Mouse (Mus musculus): Measurements from ENCODE around the gene Spdef.

Gene Spdef

DNA sequence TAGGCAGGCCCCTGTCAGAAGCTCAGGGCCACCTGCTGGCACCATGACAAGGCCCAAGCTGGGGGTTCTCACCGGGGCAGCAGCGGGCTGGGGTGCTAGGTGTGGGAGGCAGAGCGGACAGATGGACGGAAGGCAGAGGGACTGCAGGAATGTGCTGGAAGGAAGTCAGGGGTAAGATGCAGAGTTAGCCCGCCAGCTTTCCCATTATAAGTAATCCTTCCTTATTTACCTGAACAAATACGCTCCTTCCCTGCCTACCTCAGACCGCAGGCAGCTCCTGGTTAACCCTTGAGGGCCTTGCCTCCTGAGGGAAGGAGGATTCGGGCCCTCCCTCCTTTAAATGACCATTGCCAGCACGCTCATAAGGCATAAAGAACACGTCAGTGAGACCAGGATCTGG, at the start of gene Spdef:
Spdef (minus strand) TSS at position 186 of the 400 bp plus-strand sequence.
- DNase-seq = no peak

DNA sequence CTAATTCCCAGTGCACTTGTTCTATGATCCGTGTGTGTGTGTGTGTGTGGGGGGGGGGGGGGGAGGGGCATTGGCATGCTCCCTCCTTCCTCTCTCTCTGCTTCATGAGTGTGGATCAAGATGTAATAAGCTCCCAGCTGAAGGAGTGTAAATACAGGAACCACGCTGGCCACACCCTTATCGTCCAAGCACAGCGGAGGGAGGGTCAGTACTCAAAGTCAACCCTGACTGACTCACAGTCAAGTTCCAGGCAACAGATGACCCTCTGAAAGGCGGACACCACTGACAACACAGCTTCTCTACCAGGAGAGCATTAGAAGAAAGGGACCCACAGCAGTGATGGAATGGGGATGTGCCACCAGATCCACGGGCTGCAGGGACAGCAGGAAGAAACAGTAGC, 49.1 kb upstream of the Spdef start:
- DNase-seq = no peak

DNA sequence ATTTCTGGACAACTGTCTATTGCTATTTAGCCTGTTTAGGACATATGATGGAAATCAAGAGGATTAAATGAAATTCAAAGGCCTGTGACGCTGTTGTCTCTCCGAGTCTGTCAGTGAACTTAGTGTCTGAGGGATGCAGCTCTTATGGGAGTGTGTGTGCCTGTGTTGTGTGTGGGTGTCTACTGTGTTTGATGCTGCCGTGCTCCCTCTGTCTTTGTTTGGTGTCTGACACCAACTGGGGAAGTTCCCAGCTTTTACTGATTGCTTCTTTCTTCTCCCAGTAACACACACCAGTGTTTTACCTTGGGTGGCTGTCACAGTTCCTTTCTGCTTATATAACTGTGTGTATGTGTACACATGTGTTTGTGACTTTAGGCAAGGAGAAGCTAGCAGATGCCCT, 45.4 kb upstream of the Spdef start:
- DNase-seq = no peak

DNA sequence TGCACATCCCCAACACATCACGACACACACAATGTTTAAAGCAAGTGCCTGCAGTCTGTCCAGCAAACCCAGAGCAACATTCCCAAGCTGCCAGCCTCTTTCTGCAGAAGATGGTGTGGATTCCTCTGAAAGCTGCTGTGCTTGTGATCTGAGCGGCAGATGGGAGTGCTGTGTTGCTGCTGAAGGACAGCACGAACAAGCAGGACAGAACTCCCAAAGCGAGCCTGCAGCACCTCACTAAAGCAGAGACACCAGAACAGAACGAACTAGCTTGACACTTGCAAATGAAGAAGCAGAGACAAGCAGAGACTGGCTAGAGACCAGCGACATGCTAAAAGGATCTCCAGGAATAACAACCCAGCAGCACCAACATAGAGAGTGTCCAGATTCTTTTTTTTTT, 42.9 kb upstream of the Spdef start:
- DNase-seq = no peak

DNA sequence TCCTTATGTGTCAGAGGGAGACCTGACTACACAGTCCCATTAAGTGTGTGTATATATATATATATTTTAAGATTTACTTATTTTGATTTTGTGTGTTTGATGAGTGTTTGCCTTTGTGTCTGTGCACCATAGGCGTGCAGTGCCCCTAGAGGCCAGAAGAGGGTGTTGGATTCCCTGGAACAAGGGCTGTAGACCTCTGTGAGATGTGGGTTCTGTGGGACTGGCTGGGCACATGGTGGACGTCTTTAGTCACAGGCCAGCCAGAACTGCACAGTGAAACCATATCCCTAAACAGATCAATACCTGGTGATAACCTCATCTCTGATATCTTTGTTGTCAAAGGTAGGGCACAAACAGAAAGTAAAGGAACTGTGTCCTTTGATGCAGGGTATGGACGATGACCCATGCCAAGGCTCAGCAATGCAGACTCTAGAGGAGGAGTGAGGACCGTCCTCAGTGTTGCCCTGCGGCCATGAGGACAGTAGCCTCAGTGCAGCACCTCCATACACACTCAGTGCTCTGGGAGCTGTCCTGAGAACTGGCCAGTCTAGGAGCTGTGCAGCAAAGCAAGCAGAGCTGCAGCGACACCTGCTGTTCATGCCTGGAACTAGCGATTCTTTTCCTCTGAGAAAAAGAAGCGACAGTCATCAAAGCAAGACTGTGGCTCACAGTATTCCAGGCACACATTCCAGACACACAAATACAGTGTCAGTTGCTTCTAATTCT, 40.2 kb upstream of the Spdef start:
- DNase-seq = peak; percentile 64 to 65

DNA sequence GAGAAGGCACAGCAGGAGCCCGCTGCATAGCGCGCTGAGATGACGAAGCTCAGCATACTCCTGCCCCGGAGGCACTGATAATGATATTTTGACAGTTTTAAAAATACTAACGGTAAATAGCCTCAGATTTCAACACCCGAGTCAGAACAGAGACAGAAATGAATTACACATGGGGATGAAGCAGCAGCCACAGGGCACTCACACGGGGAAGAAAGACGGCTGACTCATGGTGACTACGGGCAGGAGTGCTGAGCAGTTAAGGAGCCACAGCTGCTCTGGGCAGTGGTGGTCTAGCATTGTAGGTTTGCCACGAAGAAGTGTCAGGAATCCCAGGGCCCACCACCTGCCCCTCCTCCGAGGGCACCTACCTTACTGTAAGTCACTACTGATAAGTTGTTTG, 38.8 kb upstream of the Spdef start:
- DNase-seq = no peak

DNA sequence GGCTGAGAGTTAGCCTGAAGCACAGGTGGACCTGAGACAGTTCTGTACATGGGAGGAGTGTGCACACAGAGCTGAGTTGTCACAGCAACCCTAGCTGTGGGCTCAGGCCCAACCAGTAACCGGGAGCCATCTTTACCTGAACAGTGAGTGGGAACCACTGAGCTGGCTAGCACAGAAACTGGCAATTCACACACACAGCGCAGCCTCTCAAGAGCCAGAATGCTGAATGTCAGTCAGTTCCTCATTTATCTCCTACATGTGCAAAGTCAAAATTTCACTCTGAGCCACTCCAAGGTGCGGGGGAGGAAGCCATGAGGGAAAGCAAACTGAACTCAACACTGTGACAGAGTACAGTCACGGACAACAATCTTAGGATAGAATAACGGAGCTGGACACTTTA, 38.4 kb upstream of the Spdef start:
- no peak for DNase-seq

DNA sequence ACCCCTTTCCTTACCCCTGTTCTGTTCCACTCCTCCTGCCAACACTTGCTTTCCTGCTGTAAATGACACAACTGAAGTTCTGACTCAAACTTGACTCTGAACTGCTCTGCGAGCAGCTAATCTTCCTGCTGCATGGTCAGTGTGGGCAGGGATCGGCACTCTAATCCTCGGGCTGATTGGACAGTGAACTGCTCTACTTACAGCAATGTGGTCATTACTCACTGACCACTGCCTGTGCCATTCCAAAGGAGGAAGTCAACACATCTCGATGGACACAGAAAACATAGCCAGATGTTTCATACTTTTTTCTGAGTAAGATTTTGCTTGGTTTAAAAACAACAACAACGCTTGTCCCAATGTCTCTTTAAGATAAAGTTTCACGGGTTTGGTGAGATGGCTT, 36.3 kb upstream of the Spdef start:
- no peak for DNase-seq

DNA sequence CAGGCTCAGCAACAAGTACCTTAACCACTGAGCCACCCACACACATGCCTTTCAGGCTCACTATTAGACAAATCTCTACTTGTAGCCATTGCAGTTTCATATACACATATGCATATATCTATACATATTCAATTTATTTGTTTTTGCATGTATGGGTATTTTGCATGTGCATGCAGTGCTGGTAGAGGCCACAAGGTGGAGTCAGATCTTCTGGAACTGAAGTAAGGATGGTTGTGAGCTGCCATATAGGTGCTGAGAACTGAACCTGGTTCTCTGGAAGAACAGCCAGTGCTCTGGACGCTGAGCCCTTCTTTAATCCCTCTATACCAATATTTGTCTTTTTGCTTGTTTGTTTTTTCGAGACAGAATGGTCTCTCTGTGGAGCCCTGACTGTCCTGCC, 35.7 kb upstream of the Spdef start:
- DNase-seq = peak; percentile 29 to 39

DNA sequence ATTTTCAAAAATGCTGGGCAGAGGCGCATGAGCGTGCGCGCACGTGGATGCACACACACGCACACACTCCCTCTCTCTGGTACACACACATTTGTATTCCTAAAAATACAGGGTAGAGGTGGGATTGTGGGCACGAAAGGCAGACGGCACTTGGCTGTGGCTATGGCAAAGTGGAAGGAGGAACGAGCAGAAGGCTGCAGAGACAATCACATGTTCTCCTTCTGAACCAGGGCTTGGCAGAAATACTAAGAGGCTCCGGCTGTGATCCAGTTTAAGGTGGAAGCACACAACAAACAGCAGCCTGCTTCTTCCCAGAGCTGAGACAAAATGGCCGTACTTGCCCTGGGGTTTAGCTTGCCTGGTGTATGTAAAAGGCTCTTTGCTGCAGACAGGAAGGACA, 34.1 kb upstream of the Spdef start:
- no peak for DNase-seq

DNA sequence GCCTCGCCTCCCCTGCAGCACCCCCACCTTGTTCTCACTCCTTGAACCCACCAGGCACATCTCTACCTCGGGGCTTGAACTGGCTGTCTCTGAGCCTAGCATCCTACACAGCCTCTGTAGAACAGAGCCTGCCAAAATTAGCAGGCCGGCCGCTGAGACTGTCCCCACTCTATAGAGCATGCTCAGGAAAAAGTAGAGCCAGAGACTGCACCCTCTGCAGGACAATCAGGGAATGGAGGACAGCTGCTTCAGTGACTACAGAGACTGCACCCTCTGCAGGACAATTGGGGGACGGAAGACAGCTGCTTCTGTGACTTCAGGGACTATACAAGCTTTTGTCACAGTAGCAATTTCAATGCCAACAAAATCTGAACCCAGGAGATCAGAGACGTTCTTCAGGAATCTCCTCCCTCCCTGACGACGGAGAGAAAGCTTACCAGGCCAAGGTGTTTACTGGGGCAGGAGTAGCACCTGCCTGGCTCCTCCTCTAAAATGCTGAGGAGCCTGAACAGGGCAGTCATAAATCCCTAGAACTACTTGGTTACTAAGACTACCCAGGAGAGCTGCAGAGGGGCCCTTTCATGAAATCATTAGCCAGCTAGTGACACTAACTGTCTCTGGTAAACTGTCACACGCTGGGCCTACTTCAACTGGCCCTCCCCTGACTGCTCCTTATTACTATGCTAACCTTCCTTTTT, 33.0 kb upstream of the Spdef start:
- DNase-seq = peak; percentile 49 to 59

DNA sequence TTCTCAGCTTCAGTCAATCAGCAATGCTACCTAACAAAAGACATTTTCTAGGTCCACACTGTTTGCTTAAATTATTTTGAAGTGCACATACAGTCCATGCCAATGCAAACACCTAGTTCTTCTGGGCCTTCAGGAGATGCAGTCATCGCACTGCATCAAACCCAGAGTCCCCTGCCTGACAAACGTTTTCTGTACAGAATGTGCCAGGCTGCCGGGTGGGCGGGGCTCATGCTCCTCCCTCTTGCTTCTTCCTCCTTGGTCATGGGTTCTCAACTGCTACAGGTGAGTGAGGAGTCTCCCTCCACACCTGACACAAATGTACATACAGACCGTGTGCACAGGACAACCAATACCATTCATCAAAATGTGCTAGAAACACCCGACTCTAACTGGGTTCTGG, 31.4 kb upstream of the Spdef start:
- DNase-seq = no peak

DNA sequence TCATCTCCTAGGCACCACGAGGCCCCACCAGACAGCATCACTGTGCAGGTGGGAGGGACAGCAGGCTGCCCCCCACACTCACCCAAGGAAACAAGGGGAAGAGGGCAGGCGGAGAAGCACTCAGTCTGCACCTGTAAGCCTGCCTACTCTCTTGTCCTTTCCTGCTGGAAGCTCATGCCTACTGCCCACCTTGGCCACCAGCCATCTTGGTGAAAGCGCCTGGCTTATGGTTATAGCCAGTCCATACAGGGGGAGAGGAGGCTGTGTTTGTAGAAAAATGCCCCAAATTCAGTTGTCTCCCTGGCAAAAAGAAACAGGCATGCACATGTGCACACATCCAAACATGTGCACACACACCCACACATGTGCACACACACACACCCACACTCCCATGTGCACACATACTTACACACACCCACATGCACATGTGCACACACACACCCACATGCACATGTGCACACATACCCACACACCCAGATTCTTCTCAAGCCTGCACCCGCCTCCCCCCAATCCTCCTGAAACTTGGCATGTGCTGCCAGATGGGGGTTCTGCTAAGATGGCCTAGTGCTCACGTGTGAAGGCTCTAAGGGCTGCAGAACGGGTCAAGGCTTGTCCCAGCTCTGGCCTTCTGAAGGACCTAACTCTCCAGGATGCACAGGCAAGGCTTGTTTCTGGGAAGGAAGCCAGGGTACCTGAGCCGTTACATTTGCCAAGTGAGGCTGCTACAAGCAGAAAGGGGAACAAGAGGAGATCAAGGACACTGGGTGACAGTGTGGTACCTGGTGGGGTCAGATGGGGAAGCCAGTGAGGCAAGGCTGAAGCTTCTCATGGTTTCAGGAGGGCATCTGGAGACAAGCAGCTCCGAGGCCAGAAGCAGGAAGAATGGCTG, 22.8 kb upstream of the Spdef start:
- DNase-seq = no peak

DNA sequence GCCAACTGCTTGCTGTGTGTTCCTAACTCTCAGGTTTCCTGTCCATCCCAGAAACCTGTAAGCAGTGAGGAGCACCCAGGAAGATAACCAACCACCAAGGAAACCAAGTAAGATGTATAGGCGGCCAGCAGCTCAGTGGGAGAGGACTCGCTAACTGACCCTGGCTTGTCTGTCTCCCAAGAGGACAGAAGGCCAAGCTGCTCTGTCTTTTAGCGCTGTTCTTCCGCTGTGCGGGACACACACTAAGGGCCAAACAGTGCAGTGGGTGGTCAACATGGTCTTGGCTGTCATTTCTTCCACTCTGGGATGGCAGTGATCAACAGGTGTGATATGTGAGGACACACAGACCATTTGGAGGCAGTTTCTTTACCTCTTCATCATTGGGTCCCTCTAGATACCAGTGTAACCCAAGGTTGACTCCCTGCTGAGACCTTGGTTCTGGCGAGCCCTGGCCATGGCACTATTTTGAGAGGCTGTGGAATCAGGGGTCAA, 21.7 kb upstream of the Spdef start:
- no peak for DNase-seq

DNA sequence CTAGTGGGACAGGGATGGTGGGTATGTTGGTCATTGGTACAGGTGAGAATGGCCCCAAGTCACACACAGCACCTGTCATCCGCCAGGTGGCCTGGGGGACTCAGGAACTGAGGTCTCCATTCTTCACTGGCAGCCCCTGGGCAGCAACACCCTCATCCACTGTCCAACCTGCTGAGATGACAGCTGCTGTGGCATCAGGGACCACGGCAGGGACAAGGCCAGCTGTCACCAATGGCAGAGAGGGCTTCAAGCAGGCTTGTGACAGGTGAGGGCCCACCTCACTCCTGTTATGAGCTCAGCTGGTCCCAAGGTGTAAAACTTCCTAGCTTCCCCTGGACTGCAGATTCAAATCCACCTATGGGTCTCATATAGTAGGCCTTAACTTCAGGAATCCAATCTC, 19.4 kb upstream of the Spdef start:
- DNase-seq = no peak

DNA sequence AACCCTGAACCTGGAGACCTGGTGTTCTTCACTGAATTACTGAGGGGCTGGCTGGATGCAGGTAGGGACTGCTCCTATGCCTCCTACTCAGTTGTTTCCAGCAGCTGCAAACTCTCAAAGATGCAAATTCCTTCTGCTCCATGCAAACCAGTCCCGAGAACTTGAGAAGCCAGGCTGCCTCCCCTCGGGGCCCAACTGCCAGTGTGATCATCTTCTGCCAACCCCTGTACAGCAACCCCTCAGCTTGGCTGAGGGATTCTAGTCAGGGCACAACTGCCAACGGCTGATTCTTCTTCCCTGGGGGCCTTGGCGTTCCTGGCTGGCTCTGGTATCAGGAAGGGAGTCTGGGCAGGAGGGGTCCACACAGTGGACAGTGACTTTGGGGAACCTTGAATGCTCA, 17.7 kb upstream of the Spdef start:
- DNase-seq = no peak

DNA sequence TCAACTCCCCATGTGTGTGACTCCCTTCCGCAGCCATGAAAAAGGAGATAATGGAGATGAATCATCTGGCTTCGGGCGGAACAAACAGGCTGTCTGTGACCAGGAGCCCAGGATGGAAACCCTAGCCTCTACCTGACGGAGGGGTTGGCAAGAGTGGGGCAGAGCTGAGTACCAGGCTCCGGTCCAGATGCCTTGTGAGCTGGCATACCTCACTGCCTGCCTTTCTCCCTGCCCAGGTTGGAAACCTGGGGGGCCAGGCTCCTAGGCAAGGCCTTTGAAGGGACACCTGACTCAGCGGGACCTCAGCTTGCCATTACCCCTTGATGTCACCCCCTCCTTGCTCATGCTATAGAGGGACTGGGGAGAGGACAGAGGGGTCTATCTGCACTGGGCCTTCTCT, 12.2 kb upstream of the Spdef start:
- DNase-seq = no peak

DNA sequence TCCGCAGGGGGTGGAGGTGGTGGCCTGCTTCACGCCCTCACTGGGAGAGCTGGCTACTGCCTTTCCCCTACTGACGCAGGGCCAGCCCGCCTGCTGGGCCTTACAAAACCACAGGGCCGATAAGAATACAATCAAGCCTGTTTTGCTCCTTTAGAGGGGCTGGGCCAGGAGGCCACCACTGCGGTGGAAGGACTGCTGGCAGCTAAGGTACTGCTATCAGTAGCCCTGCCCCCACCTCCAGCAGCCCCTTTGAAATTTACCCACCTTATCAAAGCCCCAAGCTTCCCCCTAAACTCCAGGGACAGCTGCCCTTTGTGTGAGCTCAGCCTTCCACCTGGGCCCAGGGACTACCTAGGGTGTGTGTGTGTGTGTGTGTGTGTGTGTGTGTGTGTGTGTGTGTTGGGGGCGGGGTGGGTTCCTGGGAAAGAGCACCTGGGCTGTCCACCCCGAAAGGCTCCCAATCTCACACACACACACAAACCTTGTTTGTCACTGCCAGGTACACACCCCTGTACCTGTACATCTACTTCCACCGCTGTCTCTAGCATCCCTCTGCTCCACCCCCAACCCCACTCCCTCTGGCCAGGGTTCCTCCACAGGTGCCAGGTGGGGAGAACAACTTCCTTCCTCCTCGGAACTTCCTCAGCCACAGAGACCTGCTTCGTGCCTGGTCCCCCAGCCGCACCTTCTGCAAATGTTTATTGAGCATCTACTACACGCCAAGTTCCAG, 5.8 kb upstream of the Spdef start:
- DNase-seq = no peak

DNA sequence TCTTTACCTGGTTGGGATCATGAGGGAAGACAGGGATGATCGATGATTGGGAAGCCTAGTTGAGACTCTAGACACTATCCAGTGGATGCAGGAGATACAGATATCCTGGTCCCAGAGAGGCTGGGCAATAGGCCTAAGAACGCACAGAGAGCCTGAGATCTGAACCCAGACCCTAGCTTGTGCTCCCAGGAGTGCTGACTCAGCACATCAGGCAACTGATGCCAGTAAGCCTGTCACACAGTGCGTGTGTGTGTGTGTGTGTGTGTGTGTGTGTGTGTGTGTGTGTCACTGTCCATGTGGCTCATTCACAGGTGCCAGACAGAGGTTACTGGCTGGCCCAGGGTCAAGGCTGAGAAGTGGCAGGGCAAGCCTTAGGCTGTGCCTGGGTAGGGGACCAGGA, 3.9 kb upstream of the Spdef start:
- no peak for DNase-seq

DNA sequence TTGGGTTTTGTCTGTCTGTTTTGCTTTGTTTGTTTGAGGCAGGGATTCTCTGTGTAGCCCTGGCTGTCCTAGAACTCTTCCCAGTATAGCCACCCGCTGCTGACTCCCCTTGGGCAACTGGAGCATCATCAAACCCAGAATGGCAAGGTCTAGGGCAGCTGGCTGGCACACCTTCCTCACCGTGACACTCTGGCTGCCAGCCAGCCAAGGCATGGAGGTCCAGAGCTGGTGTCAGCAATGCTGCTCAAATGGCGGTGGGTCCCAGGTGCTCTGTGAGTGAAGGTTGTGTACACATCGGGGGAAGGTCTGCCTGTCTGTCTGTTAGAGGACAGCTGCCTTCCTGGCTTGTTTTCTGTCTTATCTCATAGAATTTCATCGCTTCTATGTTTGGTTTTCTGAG, 3.4 kb upstream of the Spdef start:
- no peak for DNase-seq

DNA sequence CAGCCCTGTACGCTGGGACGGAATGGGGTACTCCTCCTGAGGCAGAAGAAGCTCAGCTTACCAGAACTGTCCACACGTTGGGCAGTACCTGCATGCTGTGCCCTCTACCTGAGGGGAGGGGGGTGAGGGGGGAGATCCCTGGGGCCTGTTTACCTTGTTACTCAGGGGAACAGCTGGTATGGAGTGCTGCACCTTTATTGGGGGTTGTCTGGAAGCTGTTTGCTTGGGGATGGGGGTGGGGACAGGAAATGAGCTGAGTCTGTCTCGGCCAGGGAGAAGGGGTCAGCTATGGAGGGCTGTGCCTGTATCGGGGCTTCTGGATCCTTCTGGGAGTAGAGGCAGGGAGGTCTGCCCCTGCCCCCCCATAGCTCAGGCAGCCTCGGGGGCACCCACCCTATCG, 2.2 kb downstream of the Spdef start:
- no peak for DNase-seq

DNA sequence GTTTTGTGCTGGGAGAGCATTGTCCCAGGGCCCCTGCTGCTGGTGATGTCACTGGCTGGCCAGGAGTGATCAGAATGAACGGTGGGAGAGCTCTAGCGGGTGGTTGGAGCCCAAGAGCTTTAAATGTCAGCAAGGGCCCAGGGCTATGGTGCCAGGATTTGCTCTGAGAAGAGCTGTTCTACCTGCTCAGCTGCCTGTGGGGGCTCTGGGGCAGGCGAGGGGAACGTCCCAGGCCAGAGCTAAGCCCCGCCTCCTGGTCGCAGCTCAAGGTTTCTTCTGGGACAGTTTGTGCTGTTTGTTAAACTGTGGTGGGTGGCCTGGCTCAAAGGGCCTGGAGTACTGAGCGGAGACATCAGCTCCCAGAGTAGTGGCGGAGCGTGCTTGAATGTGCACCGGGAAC, 3.3 kb downstream of the Spdef start:
- no peak for DNase-seq

DNA sequence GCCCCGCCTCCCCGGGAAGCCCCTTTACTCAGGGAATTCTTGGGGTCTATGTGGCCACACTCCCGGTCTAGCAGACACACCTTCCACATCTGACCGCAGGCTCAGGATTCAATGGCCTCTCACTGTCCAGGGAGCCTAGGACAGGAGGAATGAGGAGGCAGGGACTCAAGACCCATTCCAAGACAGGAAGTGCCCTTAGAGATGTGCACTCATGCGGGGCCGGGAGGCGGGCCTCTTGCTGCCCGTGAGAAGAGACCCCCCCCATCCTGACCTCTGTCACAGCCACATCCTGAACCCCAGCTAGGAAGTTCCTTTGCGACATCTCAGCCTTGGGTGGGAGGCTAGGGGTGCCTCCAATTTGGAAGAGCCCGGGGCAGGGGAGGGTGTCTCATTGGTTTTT, 3.7 kb downstream of the Spdef start:
- DNase-seq = no peak

Data from B cell, adult 2 months (primary cell).